Mouse (Mus musculus) liver, embryonic 14.5 days (tissue): ENCODE measurements at regions not wholly inside any gene's neighbourhood (a gene's known extent, or its start where the extent isn't known, plus 50 kb on each side); places are given as distances from the start of the nearest gene placed in this dataset.

ENCODE experiments used
- ATAC-seq: fragments of 200-750 bp; cut with Nextera tagmentation; 2 replicates; pipeline ENCODE4 v1.8.0; 2017; ENCODE audit warnings: moderate number of reproducible peaks, mild to moderate bottlenecking, moderate library complexity; ENCODE audit not compliant: insufficient read depth
- DNase-seq, 3 experiments: peaks; one replicate each; pipeline ENCODE4 v3.0.0-alpha.2; 2012 to 2013; ENCODE audit warnings: low read depth in 3 of 3, low spot score in 3 of 3
- H3K27ac ChIP-seq: fragments of 300-500 bp; sonication (generic); 2 replicates; pipeline ENCODE4 v1.5.1; 2014; ENCODE audit warnings: moderate library complexity, mild to moderate bottlenecking, control low read depth, inconsistent platforms
- H3K27me3 ChIP-seq: fragments of 300-500 bp; sonication (generic); 2 replicates; pipeline ENCODE4 v1.6.1; 2014; ENCODE audit warnings: mild to moderate bottlenecking, low read length, moderate library complexity; ENCODE audit not compliant: control insufficient read depth, insufficient read depth
- H3K36me3 ChIP-seq: fragments of 300-500 bp; sonication (generic); replicated peaks from 2 replicates; pipeline ENCODE4 v1.6.1; 2014; ENCODE audit warnings: low read depth; ENCODE audit not compliant: control insufficient read depth, insufficient read depth
- H3K4me1 ChIP-seq, 2 experiments: fragments of 200-500 bp in 1 of 2; fragments of 300-500 bp in 1 of 2; sonication (generic) in 1 of 2; replicated peaks; 2 replicates each; pipeline ENCODE4 v1.6.1; 2012 to 2014; ENCODE audit warnings: antibody characterized with exemption in 1 of 2, inconsistent platforms in 1 of 2, low read length in 1 of 2; ENCODE audit not compliant: control insufficient read depth in 2 of 2, insufficient read depth in 2 of 2
- H3K4me2 ChIP-seq: fragments of 300-500 bp; sonication (generic); 2 replicates; pipeline ENCODE4 v1.6.1; 2014; ENCODE audit warnings: low read depth, mild to moderate bottlenecking, control low read depth, moderate library complexity
- H3K4me3 ChIP-seq, 2 experiments: fragments of 200-500 bp in 1 of 2; fragments of 300-500 bp in 1 of 2; sonication (generic) in 1 of 2; 2 replicates each; pipeline ENCODE4 v1.5.1; 2012 to 2014; ENCODE audit warnings: low read depth in 2 of 2, low read length in 2 of 2, mild to moderate bottlenecking in 2 of 2, control low read depth in 1 of 2, inconsistent platforms in 1 of 2, moderate library complexity in 1 of 2; ENCODE audit not compliant: insufficient read depth in 1 of 2
- H3K9ac ChIP-seq: fragments of 300-500 bp; sonication (generic); replicated peaks from 2 replicates; pipeline ENCODE4 v1.6.1; 2014; ENCODE audit warnings: mild to moderate bottlenecking, control low read depth, moderate library complexity
- H3K9me3 ChIP-seq: fragments of 300-500 bp; sonication (generic); 2 replicates; pipeline ENCODE4 v1.6.1; 2016; ENCODE audit warnings: low read length, mixed read lengths; ENCODE audit not compliant: control insufficient read depth
- CTCF ChIP-seq: IDR thresholded peaks from 2 replicates; pipeline ENCODE4 v1.5.1; 2016; ENCODE audit warnings: antibody characterized with exemption, low read depth, control low read depth
- EP300 ChIP-seq: IDR thresholded peaks from 2 replicates; pipeline ENCODE4 v1.6.1; 2016; ENCODE audit warnings: antibody characterized with exemption, low read depth
- WGBS: fragments of 180-500 bp; shearing (Covaris S2); extraction: QIAGEN DNeasy Blood & Tissue Kit; methylation state at CpG from one replicate; pipeline ENCODE4 v1.1.7; 2014; ENCODE audit not compliant: insufficient replicate concordance; 5-methylcytosine and 5-hydroxymethylcytosine counted together

DNA sequence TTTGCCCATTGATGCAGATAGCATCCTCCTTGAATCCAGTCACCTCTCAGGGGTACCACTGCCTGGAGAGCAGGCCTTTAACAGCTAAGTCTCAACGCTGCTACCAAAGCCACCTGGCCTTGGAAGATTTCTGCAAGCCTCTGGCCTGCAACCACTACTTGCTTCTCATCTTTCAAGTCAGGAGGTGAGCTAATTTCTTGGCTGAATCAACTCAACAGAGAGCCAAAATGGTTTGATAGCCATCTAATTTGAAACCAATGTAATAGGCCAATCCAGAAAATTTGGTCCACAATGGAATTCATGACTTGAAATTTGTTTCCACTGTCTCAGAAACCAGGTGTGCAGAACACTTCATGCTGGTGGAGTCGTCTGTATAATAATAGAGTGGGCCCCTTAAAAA is 260.0 kb upstream of the Zfp637 start:
- no peaks in the 10 kb centered on the region for H3K27me3 ChIP-seq
- ATAC-seq (no peak), DNase-seq (no peak)
- WGBS = 43% methylated on average over 2 of the region's 2 CpGs
- no peak overlapping the region for H3K9ac ChIP-seq
- TF ChIP-seq CTCF (no peak), EP300 (no peak)
- H3K9me3 ChIP-seq = no peaks in the 10 kb centered on the region
- no peak overlapping the region for H3K4me2 ChIP-seq
- H3K36me3 ChIP-seq = no peaks in the 10 kb centered on the region
- H3K27ac ChIP-seq = no peak overlapping the region
- no peak overlapping the region for H3K4me3 ChIP-seq
- no peaks in the 10 kb centered on the region for H3K4me1 ChIP-seq

GRCm38 (mm10) chr6:117583121-117583520 is 257.9 kb upstream of the Zfp637 start:
- H3K9ac ChIP-seq = no peak overlapping the region
- no peaks in the 10 kb centered on the region for H3K36me3 ChIP-seq
- ATAC-seq (no peak), DNase-seq (no peak)
- no peaks in the 10 kb centered on the region for H3K9me3 ChIP-seq
- no peaks in the 10 kb centered on the region for H3K4me1 ChIP-seq
- WGBS = 64% methylated on average over 11 of the region's 11 CpGs
- TF ChIP-seq EP300 (no peak), CTCF (no peak)
- no peak overlapping the region for H3K4me3 ChIP-seq
- H3K4me2 ChIP-seq = no peak overlapping the region
- no peak overlapping the region for H3K27ac ChIP-seq
- no peaks in the 10 kb centered on the region for H3K27me3 ChIP-seq

GRCm38 (mm10) chr6:117584563-117584962 is 256.4 kb upstream of the Zfp637 start:
- no peak for DNase-seq
- Histone ChIP-seq H3K9ac (no peak overlapping the region), H3K27ac (no peak overlapping the region), H3K4me3 (no peak overlapping the region), H3K36me3 (no peaks in the 10 kb centered on the region), H3K4me2 (no peak overlapping the region), H3K4me1 (no peaks in the 10 kb centered on the region), H3K9me3 (no peaks in the 10 kb centered on the region), H3K27me3 (no peaks in the 10 kb centered on the region)
- 67% methylated on average over 5 of the region's 5 CpGs for WGBS
- TF ChIP-seq CTCF (no peak), EP300 (no peak)
- ATAC-seq = no peak

GRCm38 (mm10) chr6:117596166-117596840 is 244.7 kb upstream of the Zfp637 start:
- no peak for DNase-seq
- Histone ChIP-seq H3K27ac (no peak overlapping the region), H3K4me2 (no peak overlapping the region), H3K4me1 (no peaks in the 10 kb centered on the region), H3K9me3 (no peaks in the 10 kb centered on the region; the same call in 1 of the 2 replicates), H3K4me3 (no peak overlapping the region), H3K9ac (no peak overlapping the region), H3K36me3 (no peaks in the 10 kb centered on the region), H3K27me3 (no peaks in the 10 kb centered on the region)
- TF ChIP-seq CTCF (no peak), EP300 (no peak)
- ATAC-seq = no peak
- 56% methylated on average over 8 of the region's 8 CpGs for WGBS

DNA sequence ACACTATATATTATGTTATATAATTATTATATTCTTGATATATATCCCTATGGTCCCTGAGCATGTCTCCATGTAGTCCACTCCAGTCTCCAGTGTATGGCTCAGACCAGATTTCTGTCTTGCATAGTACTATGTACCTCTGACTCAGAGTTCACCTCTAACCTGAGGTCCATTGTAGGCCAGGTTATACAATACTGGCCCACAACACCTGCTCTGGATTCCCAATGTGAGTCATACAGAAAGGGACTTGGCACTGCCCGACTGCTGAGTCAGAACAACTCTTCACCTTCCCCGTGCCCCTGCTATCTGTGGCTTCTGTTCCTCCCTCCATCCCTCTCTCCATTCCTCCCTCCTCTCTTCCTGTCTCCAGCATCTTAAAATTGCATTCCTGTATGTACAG is 236.1 kb upstream of the Zfp637 start:
- TF ChIP-seq EP300 = no peak
- Histone ChIP-seq H3K4me3 (no peak overlapping the region), H3K36me3 (no peaks in the 10 kb centered on the region), H3K9me3 (no peaks in the 10 kb centered on the region), H3K27ac (no peak overlapping the region), H3K4me2 (no peak overlapping the region), H3K9ac (no peak overlapping the region), H3K4me1 (no peaks in the 10 kb centered on the region; a peak in 1 of 4 replicates), H3K27me3 (no peaks in the 10 kb centered on the region)
- 76% methylated on average over 2 of the region's 2 CpGs for WGBS
- DNase-seq (no peak), ATAC-seq (no peak)
